Mouse (Mus musculus): Measurements from ENCODE around the gene Fcho1. TPM values are rescaled to one million over a fixed set of nuclear protein-coding genes. Genes with fewer than 3 reads are reported as not detected.

Gene Fcho1
- total RNA-seq, 2 experiments from 2014 or later: 152 to 156 TPM

DNA sequence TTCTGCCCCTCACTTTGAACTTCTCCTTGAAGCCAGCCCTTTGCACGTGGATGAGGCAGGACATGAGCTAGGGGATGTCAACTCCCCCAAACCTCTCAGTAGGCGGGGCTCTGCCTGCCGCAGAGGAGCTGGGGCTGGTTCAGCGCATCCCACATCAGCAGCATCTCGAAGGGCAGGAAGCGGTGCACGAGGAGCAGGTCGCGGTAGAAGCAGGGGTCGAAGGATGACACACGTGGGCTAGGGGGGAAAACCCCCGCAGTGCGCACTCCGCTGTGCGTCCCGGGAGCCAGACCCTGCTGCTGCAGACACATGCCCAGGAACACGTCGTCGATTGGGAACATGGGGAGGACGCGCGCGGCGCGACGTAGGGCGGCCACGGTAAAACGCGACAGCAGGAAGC lies 33.0 kb downstream of the Fcho1 start:
- no peak for DNase-seq (ENCODE audit: low spot score in 2 of 2)
- intact Hi-C loops (cut with DNase I): no loop called here

DNA sequence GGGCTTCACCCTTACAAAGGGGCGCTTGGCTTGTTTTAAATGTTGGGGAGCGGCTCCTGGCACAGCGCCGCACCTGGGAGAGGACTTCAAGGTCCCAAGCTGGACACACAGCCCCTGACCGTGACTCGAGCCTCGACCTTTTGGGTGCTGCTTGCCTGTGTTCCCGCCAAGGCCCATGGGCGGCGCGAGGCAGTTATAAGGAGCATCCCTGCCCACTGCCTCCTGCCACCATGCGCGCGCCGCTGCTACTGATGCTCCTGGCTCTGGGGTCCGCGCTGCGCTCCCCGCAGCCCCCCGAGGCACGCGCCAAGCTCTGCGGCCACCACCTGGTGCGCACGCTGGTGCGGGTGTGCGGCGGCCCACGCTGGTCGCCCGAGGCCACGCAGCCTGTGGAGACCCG lies 36.5 kb downstream of the Fcho1 start, which contains the start of gene Insl3:
TSS of gene Insl3 (plus strand) at position 187 of the 400 bp plus-strand sequence.
- intact Hi-C loops (cut with DNase I): no loop called here
- no peak for DNase-seq (ENCODE audit: low spot score in 2 of 2)

DNA sequence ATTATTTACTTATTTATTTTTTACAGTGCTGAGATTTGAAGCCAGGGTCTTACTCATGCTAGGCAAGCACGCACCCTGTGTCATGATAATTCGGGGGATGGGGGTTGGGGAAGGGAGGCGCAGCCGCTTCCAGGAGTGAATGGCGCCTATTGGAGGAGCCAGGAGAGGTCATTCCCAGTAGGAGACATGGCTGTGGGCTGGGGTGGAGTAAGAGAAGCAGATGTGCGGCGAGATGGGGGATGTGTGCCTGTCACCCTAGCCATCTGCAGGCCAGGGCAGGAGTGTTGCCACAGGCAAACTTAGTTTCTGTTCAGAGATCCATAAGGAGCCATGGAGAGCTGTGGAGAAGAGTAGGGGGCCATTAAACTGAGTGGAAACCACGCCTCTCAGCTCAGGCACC lies 37.9 kb downstream of the Fcho1 start:
- DNase-seq (ENCODE audit: low spot score in 2 of 2): no peak

DNA sequence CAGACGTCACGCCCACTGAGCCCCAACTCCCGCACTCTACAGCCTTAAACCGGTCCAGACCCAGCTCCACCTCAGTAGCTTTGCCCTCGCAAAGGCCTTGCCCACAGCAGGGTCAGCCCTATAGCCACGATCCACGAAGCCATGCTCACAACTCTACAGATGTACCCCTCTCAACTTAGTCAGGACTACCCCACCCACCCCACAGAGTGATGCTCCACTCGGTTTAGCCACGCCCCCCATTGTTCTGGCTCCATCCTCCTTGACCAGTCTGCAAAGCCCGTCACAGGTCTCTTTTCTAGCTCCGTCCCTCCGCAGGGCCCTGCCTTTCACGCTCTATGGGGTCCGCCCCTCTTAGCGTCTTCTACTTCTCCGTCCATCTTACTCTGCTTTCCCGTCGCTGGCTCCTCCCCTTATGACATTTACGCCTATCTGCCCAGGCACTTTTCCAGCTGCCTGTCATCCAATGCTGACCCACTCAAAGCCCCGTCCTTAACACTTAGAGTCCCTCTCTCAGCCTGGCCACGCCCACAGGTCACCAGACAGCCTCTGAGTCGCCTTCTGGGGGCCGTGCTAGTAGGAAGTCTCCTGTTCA lies 39.3 kb downstream of the Fcho1 start:
- intact Hi-C loops (cut with DNase I): no loop called here
- no peak for DNase-seq (ENCODE audit: low spot score in 2 of 2)

More for the DNA sequence above, 37.9 kb downstream of the Fcho1 start:
- intact Hi-C loops (cut with DNase I): no loop called here

DNA sequence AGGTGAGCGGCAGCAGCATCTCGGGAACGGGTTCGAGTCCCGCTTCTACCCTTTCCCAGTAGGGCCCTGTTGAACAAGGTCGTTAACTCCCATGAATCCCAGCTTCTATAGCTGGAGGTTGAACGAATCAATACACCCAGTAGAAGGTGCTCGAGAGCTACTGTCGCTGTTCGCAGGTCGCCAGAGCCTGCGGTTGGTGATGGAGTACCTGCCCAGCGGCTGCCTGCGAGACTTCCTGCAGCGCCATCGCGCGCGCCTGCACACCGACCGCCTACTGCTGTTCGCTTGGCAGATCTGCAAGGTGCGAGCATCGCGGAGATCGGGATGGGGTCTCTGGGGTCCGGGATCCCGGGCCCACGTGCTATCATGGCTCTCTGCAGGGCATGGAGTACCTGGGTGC lies 39.9 kb downstream of the Fcho1 start:
- DNase-seq (ENCODE audit: low spot score in 2 of 2): no peak
- intact Hi-C loops (cut with DNase I): no loop called here

DNA sequence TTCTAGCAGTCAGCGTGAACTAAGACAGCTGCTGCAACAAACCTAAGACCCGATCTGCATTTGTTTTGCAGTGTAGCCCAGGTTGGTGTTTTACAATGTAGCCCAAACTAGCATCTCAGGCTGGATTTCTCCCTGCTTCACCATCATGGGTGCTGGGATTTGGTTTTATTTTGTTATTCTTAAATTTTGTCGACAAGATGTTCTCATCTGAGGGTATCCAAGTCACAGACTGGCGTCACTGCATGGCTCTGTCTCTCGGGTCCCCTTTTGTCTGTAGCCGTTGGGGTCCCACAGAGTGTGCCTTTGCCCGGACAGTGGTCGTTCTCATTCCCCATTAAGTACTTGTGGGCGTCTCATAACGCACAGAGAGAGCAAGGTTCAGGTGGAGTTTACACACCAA lies 40.8 kb downstream of the Fcho1 start:
- intact Hi-C loops (cut with DNase I): no loop called here
- DNase-seq (ENCODE audit: low spot score in 2 of 2): no peak

DNA sequence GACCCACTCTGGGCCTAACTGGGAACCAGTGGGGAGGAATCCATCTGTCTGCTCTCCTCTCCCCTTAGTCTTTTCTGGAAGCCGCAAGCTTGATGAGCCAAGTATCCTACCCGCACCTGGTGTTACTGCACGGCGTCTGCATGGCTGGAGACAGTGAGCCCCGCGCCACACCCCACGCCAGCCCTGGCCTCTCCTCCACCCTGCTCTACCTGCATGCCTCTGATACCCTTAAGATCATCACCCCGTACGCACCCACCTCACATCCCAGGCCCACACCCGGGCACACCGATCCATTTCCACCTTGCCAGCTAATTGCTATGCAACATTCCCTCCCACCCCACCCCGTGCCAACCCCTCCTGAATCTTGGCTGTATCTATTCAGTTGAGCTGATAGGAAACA lies 42.7 kb downstream of the Fcho1 start:
- DNase-seq (ENCODE audit: low spot score in 2 of 2): no peak
- intact Hi-C loops (cut with DNase I): no loop called here

DNA sequence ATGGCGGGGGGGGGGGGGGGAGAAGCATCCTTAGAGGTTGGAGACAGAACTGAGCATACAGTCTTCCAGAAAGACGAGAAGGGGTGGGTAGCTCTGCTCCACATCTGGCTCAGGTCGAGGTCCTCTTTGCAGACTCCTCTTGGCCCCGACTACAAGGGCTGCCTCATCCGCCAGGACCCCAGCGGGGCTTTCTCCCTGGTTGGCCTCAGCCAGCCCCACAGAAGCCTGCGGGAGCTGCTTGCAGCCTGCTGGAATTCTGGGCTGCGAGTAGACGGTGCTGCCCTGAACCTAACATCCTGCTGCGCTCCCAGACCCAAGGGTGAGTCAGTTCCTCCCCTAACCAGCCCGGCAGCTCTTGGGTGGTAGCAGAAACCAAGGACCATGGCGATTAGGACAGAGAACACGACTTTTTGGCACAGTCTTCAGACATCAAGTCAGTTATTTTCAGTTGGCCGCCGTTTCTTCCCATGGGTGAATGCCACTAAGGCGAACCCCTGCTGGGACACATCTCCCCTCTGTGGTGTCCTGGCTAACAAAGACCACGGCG lies 44.1 kb downstream of the Fcho1 start:
- DNase-seq (ENCODE audit: low spot score in 2 of 2): no peak
- intact Hi-C loops (cut with DNase I): no loop called here

DNA sequence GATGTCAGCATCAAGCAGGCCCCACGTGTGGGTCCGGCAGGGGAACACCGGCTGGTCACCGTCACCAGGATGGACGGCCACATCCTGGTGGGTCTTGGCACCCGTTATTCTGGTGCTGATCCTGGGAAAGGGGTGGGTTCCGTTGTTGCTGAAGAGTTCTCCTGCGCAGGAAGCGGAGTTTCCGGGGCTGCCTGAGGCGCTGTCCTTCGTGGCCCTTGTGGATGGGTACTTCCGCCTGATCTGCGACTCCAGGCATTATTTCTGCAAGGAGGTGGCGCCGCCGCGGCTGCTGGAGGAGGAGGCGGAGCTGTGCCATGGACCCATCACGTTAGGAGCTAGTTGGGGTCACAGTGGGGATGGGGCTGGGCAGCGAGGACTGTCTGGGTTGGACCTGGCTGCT lies 45.0 kb downstream of the Fcho1 start:
- intact Hi-C loops (cut with DNase I): no loop called here
- DNase-seq (ENCODE audit: low spot score in 2 of 2): no peak

DNA sequence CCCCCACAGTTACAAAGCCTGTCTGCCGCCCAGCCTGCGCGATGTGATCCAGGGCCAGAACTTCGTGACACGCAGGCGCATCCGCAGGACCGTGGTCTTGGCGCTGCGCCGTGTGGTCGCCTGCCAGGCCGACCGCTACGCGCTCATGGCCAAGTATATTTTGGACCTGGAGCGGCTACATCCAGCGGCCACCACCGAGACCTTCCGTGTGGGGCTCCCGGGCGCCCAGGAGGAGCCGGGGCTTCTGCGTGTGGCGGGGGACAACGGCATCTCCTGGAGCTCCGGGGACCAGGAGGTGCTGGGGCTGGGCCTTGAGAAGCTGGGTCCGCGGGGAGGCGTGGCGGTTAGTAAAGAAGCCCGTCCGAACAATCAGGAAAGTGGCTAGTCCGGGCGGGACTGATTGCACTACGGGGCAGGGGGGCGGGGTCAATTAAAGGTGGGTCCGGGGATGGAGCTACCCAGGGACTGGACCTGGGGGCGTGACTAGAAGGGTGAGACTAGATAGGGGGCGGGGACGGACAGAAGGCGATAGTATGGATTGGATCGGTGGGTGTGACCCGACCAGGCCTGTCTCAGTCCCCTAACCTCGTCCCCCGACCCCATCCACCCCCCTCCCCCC lies 45.9 kb downstream of the Fcho1 start:
- intact Hi-C loops (cut with DNase I): no loop called here
- DNase-seq (ENCODE audit: low spot score in 2 of 2): no peak

DNA sequence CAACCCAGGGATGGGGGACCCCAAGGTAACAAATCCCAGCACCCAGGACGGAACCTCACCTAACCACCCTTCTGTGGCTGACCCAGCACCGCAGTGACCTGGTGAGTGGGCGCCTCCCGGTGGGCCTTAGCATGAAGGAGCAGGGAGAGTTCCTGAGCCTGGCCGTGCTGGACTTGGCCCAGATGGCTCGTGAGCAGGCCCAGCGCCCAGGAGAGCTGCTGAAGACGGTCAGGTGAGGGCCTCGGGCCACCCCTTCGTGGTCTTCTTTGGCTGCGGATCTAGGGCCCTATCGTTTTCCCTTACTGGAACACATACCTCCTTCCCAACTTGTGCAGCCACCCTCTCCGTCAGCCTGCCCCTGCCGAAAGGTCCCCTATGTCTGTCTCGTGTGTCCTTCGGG lies 46.4 kb downstream of the Fcho1 start:
- DNase-seq (ENCODE audit: low spot score in 2 of 2): no peak
- intact Hi-C loops (cut with DNase I): no loop called here

DNA sequence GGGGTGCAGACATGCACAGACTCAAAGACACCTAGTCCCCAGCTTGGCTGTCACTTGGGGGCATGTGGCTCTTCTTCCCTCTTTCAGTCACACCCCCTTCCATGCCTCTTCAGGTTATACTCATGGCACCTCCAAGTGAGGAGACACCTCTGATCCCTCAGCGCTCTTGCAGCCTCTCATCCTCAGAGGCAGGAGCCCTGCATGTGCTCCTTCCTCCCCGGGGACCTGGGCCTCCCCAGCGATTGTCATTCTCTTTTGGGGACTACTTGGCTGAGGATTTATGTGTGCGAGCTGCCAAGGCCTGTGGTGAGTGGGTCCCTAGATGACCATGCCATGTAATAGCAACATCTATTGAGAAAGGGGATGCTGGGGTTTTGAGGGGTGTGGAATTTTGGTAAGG lies 47.3 kb downstream of the Fcho1 start:
- intact Hi-C loops (cut with DNase I): no loop called here
- DNase-seq (ENCODE audit: low spot score in 2 of 2): no peak

DNA sequence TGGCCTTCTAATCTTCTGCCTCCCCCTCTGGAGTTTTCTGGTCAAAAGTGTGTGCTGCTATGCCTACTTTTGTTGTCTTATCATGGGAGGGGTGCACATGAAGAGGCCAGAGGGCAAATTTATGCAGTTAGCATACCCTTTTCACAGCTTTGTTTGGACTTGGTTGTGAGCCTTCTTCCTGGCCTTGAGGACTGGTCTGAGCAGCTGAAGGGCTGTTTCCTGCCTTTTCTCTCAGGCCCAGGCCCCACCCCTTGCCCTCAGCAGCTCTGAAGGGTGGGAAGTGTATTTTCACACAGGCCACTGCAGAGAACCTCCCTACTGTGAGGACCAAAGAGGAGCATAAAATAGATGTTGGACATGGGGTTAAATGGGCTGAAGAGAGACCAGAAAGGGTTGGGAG lies 48.0 kb downstream of the Fcho1 start:
- intact Hi-C loops (cut with DNase I): no loop called here
- no peak for DNase-seq (ENCODE audit: low spot score in 2 of 2)

DNA sequence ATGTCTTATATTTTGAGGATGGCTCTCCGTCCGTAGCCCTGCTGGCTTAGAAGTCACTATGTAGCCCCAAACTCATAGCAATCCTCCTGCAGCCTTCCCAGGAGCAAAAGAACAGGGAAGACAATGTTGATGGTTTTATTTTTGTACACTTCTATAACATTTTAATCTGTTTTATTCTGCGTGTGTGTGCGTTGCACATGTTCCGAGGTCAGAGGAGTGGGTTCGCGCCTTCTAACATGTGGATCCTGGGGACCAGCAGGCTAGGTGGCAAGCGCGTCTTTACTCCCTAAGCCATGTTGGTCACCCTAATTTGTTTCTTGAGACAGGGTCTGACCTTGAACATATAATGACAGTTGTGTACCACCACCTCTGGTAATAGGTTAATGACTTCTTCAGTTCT lies 48.7 kb downstream of the Fcho1 start:
- intact Hi-C loops (cut with DNase I): no loop called here

DNA sequence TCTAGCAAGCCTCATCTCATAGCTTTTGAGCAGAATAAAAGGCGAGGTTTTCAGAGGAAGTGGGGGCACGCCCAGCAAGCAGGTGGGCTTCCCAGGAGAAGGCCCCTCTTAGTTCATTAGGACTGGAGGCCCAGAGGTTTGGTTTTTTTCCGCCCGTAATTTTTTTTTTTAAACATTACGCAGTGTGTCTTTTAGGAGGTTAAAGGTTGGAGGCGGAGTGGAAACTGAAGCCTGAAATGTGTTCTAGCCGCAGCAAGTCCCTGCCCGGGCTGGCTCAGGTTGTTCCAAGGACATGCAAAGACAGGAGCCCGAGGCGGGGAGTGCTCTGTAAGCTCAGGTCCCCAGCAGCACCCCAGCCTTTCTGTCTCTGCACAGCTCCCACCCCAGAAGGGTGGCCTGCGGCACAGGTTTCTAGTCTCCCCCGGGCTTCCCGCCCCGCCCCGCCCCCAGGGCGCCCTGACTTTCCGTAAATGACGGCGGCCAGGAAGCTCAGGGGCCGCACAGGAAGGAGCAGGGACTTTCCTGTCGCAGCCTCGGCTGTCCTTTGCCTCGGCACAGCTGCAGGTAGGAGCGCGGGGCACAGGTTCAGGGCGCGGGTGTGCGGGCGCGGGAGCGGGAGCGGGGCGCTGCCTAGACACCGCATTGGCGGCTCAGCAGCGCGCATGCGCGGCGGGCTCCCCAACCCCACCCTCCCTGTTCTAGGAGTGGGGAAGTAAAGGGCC lies 49.3 kb downstream of the Fcho1 start, which contains the start of gene Jak3:
TSS of gene Jak3 (plus strand) at position 277 of the 722 bp plus-strand sequence.
- intact Hi-C loops (cut with DNase I): no loop called here
- DNase-seq (ENCODE audit: low spot score in 2 of 2): peak in 1 of 2 experiments; percentile 62

More for the DNA sequence above, 48.7 kb downstream of the Fcho1 start:
- no peak for DNase-seq (ENCODE audit: low spot score in 2 of 2)

DNA sequence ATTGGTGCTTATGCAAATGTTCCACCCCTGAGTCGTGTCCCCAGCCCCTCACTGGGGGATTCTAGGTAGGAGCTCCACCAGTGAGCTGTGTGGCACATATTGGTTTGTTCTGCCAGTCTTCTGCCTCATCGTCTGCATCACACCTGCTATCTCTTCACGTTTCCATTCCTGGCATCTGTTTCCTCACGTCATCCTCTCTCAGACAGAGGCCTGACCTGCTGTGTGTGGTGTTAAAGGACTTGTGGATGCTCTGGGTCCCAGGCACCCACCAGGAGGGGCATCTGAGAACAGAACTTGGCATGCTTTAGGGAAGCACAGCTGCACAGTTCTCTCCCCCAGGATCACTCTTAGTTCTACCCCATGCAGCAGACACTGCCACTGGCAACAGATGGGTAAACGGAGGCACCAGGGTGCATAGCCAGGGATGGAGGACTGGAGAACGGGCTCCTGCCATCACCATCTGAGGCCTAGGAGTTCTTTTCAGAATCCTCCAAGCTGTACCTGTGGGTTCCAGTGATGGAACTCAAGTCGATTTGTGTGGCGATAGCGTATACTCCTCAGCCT lies 50.0 kb downstream of the Fcho1 start:
- intact Hi-C loops (cut with DNase I): no loop called here
- no peak for DNase-seq (ENCODE audit: low spot score in 2 of 2)

DNA sequence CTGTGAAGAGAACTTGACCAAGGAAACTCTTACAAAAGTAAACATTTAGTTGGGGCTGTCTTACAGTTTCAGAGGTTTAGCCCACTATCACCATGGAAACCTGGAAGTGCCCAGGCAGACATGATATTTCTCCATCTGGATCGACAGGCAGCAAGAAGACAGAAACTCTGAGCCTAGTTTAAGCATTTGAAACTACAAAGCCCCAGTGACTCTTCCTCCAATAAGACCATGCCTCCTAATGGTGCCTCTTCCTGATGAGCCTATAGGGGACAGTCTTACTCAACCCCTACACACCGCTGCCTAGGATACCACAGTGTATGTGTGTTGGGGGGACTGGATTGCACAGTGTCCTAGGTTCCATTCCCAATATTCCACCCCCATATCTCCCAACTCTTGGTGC lies 51.4 kb downstream of the Fcho1 start:
- DNase-seq (ENCODE audit: low spot score in 2 of 2): no peak
- intact Hi-C loops (cut with DNase I): loop anchor here (5.0 kb wide), 1 partner anchor 48 kb away; no protein-coding TSS in a partner anchor

DNA sequence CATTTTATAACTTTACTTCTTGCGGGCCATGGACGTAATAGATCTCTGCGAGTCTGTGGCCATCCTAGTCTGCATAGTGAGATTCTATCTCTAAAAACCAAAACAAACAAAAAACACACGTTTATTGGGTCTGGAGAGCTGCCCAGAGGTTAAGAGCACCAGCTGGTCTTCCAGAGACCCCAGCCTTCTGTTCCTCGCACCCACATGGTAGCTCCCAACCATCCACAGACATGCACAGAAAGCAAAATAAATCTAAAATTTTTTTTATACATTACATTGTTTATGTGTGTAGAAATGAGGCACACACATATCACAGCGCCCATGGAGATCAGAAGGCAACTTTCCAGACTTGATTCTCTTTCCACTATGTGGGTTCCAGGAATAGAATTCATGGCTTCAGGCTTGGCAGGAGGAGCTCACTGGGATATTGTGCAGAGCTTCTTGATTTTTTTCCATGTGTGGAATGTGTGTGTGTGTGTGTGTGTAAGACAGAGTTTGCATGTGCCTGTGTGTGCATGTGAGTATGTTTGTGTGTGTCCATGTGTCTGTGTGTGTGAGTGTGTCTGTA lies 53.3 kb downstream of the Fcho1 start:
- DNase-seq (ENCODE audit: low spot score in 2 of 2): peak in 1 of 2 experiments; percentile 72
- intact Hi-C loops (cut with DNase I): loop anchor here (5.0 kb wide), 1 partner anchor 50 kb away; no protein-coding TSS in a partner anchor

DNA sequence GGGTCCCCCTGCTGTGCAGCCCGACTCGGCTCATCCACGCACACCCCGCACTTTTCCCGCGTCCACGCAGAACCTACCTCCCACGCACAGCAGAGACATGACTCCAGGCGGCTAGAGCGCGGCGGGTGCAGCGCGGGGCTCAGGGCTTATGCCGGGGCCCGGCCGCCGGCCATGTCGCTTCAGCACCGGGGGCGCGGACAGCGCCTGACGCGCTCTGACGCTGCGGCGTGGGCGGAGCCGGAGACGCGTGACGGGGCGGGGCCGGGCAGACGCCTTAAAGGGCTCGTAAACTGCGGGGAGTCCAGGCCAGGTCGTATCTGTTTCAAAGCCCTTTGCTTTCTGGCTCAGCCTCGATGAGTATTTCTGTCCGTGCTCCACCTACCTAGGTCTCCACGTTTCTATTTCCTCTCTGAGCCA lies 54.0 kb downstream of the Fcho1 start, which contains the start of gene Unc13a:
TSS of gene Unc13a (minus strand) at position 209 of the 417 bp plus-strand sequence.
- intact Hi-C loops (cut with DNase I): loop anchor here (5.0 kb wide), 1 partner anchor 51 kb away; no protein-coding TSS in a partner anchor
- peak; percentile 92 to 94 for DNase-seq (ENCODE audit: low spot score in 2 of 2)

All from left cerebral cortex, postnatal 14 days (tissue).